Mouse (Mus musculus): ENCODE measurements around the gene Fbln1.
A peak's percentile ranks its signal among the peaks of the same experiment; 100 is the strongest.
"Not testable (repeated sequence)": the region's sequence is repeated elsewhere in the genome, so short reads cannot be mapped to it uniquely, and the experiment has no call there.

Gene Fbln1

DNA sequence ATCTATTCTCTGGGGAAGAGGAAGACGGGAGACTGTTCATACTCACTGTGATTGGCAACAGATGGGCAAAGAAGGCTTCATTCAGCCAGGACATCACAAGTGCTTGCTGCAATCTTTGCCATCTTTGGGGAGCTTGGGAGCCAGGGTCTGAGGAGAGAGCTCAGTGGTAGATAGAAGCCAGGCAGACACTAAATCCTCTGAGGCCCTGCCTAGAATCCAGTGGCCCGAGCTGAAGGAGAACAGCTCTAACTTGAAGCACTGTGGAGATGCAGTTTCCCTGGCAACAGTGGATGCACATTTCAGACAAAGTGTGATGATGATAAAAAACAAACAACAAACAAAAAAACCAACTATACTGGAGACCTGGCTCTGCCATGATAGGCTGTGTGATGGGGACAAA, 90.2 kb downstream of the Fbln1 start:
- DNase-seq (ENCODE audit: low spot score), result peak; percentile 38

DNA sequence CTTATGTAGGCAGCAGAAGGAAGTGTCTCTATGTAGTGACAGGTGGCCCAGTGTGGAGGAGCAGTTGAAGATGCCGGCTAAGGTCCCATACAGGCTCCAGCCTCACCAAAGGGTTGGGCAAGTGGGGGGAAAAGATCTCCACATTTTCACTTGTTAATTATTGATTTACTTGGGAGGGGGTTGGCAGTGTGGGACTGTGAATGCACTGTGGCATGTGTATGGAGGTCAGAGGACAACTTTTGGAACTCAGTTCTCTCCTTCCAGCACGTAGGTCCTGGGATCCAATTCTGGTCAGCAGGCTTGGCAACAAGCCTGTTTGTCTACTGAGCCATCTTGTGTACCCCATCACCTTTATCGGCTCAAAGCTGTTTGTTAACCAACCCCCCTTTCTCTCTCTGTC, 90.8 kb downstream of the Fbln1 start:
- DNase-seq (ENCODE audit: low spot score), result no peak

DNA sequence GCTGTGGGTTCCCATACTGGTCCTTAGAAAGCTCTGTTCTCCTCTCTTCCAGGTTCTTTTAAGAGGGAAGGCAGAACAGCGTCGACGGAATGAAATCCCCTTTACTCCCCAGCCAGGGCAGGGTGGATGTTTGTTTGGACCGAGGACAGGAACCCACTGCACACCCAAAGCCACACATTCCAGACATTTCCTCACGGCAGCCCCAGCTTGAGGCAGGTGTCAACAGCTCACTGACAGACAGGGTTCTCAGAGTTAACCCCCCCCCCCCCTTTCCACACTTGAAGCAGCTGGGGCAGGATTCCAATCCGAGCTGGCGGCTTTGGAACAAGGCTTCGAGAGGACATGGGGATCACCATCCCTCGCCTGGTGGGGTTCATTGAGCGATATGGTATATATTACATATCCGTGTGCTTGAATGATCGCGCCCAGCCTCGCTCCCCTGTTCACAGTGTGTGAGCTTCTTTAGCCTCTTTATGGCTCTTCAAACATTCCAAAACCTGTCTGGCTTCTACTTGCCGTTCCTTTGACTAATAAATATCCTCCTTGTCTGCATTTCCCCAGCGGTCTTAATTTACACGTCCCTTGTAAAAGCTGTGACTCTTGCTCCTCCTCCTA, 92.5 kb downstream of the Fbln1 start:
- DNase-seq (ENCODE audit: low spot score), result no peak

DNA sequence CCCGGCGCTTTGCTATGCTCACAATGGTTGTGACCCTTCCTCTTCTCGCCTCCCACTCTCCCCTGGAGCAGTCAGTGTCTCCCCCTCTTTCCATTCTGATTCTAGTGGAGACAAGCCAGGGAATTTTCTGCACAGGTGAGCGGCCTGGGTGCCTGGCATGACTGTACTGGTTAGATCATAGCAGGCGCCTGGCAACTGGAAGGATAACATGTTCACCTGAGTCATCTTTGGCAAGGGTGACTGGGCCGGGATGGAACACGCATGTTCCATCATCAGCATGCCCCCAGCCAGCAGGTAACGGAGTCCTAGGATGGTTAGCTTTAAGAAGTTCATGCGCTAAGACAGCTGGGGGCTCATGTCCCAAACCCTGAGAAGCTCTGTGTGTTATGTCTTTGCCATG, 93.2 kb downstream of the Fbln1 start:
- no peak for DNase-seq (ENCODE audit: low spot score)

DNA sequence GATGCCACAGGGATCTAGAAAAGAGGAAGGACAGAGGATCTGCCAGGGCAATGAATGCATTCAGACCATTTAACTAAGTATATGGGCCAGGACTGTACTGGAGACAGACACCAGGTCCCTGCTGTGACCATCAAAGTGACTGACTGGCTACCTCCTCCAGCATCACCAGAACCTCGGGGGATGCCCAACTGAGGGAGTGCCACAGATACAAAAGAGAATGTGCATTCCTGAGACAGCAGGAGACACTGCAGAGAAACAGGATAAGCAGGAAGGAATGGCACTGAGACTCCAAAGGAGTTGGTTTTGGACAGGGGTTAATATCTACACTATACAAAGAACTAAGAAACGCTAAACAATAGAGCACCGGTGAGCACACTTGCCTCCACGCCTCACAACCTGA, 97.5 kb downstream of the Fbln1 start:
- no peak for DNase-seq (ENCODE audit: low spot score)

DNA sequence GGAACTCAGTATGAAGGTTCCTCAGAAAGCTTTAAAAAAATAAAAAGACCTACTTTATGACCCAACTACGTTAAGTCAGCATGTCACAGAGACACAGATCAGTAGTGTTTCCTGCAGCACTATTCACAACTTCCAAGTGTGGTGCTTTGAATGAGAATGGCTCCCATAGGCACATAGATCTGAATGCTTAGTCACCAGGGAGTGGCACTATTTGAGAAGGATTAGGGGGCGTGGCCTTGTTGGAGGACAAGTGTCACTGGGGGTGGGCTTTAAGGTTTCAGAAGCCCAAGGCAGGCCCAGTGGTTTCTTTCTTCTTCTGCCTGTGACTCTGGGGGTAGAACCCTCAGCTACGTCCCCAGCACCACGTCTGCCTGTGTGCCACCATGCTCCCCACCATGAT, 98.2 kb downstream of the Fbln1 start:
- no peak for DNase-seq (ENCODE audit: low spot score)

DNA sequence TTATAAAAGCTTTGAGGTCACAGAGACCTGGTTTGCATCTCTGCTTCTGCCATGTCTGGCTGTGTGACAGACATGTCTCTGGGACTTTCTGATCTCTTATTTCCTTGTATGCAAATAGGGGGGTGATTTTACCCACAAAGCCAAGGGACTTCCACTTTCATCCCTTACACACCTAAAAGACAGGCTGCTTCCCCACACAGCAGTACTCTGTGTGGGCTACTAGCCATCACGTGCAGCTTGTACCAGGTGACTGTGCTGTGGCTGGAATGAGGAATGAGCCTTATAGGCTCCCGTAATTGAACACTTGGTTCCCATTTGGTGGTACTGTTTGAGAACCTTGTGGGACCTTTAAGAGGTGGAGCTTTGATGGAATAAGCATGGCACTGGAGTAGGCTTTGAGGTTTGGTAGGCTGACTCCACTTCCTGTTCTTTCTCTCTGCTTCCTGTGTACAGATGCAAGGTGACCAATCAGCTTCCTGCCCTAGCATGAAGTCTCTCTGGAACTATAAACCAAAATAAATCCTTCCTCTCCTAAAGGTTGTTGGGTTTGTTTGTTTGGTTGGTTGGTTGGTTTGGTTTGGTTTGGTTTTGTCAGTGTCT, 101.4 kb downstream of the Fbln1 start:
- no peak for DNase-seq (ENCODE audit: low spot score)

DNA sequence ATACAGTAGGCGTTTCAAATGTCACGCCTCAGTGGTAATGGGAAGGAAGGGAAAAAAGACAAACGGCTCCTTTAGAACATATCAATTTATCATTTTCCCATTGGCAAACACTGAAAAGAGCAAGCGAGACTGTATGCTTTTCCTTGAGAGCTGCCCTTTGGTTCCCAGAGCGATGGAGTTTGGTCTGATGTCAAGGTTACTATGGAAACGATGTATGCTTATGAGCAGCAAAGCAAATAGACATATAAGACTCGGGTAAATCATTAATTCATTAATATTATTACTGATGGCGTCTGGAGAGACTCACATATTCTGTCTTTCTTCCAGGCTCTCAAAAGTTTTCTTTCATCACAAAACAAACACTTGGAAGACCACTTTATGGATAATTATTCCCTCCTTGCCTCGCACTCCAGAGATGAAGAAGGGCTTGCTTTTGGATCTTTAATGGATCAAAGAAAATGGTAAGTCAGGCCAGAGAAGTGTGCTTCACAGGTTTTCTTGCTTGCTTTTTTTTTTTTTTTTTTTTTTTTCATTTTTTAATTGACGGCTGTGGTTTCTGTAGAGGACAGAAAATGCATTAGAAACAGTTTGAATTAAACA, 105.4 kb downstream of the Fbln1 start:
- no peak for DNase-seq (ENCODE audit: low spot score)

DNA sequence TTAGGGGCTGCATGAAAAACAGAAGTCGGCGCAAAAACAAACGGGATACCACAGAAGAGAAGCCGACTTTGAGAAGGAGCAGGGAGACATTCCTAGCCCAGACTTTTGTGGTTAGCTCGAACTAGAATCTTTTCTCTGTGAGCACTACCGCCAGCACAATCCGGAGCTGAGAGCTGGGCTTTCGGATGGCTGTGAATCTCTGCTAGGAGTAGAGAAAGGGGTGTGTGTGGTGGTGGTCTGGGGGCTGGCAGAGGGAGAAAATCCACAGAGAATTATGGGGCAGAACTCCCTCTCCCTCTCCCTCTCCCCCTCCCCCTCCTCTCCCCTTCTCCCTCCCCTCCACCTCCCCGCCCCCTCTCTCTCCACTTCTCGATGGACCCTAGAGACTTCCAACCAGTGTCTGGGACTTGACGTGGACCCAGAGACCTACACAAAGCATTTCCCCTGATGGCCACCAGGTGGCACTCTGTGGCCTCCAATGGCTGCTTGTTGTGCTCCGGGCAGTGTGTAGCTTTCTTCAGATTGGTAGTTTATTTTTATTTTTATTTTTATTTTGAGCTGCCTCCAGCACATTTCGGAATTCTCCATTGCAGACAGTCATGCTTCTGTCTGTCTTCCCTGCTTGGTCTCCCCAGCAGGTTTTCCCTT, 109.8 kb downstream of the Fbln1 start:
- peak; percentile 81 for DNase-seq (ENCODE audit: low spot score)

DNA sequence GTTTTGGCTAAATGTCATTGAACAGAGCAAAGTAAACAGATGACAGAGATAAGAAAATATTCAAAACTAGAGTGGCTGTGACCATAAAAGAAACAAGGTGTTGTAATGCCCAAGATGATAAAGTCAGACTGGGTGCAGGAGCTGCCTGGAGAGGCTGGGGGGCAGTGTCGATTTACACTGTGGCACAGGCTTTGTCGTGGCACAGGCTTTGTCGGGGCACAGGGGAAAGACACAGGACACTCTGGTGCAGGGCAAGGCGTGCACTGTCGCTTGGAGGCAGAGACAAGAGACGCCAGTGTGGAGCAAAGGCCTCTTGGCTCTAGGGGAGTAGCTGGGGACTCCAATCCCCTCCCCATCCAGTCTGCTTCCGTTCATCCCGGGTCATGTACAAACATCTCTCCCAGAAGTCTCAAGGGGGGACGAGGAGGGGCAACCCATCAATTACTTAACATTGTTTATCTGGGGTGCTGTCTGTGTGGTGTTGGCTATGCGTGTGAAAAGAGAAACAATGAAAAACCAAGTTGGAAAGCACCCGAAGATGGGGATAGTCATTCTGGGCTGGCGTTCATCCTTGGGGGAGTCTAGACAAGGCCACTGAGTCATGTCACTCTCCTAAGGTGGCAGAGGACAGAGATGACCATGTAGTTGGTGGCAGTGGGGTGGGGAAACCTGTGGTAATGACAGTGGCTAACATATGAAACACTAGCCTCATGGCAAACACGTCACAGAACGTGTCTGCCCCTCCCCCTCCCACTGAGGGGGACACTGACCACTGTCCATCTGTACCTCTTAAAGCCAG, 110.8 kb downstream of the Fbln1 start:
- peak; percentile 38 for DNase-seq (ENCODE audit: low spot score)

DNA sequence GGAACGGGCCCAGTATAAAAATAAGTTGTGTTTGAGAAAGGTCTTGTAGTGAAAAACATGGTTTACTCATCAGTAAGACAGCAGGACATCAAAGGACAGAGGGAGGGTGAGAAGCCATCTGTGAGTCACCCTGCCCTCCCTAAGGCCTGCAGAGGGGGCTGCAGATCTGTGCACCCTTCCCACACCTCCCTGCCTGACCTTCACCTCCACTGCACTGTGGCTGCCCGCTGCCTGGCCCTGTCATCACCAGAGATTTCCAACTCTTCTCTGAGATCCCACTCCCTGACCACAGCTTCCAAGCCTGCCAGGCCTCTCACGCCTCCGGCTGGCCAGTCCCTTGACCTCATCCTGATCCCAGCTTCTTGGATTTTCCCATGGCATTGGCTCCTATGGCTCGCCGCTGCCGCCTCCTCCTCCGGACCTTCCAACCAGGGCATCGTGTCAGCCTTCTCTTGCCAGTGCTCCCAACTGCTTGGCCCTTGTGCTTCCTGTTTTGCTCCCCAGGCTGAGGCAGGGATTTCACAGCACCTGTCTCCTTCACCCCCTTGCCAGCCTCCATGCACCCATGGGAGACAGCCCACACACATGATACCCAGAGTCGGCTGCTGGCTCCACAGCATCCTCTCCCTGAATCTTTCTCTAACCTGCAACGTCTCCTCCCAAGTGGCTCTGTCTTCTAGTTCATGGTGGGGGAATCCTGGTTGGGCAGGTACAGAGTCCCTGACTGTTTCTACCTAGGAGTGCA, 114.3 kb downstream of the Fbln1 start:
- no peak for DNase-seq (ENCODE audit: low spot score)

DNA sequence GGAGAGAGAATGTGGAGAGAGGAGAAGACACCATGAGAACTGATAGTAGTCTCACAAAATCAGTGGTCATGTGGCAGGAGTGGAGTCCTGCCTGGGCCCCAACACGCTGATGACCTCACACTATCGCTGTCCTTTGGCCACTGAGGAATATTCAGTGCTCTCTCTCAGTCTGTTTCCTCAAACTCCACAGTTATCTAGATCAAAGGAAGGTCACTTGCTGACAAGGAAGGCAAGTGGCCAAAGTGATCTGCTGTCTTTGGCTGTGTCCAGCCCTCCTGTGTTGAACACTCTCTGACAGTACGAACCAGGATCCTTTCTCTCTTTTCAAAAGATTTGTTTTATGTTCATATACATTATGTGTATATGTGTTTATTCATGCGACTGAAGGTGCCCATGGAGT, 117.5 kb downstream of the Fbln1 start:
- DNase-seq (ENCODE audit: low spot score), result no peak

DNA sequence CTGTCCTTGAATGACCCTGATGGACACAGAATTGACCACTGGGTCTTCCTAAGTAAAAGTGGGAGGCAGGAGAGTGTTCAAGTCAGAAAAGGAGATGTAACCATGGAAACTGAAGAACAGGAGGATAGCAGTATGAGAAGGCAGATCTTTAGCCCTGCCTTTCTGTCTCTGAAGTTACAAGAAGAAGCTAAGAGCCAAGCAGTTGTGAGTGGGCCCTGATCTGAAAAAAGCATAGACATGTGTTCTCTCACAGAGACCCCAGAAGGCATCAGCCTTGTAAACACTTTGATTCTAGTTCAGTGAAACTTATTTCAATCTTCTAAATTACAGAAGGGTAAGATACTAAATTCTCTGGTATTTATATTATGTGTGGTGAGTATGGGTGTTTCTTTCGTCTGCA, 118.7 kb downstream of the Fbln1 start:
- no peak for DNase-seq (ENCODE audit: low spot score)

DNA sequence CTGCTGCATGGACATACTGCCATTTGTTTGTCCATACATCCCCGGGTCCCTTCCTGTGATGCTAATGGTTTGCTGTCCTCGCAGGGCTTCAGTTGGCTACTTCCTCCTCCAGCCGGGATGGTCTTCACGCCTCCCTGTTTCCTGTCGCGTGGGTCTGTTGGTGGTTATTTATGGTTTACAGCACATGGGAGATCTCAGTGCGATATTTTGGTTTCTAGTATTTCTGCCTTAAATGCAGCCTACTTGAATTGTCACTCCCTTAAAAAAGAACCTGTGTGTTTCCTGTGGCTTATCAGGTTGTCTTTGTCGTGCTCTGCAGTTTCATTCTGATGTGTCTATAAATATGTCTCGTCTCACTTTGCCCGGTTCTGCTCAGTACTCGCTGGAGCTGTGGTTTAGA, 122.1 kb downstream of the Fbln1 start:
- DNase-seq (ENCODE audit: low spot score), result no peak

DNA sequence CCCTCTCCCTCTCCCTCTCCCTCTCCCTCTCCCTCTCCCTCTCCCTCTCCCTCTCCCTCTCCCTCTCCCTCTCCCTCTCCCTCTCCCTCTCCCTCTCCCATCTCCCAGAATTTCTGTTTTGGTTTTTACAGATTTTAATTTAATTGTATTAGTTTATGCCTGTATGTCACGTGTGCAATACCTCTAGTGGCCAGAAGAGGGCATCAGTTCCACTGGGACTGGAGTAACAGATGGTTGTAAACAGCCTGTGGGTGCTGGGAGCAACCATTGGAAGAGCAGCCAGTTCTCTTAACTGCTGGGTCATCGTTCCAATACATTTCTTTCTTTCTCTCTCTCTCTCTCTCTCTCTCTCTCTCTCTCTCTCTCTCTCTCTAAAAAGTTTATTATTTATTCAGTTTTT, 122.7 kb downstream of the Fbln1 start:
- not testable (repeated sequence) for DNase-seq (ENCODE audit: low spot score)

DNA sequence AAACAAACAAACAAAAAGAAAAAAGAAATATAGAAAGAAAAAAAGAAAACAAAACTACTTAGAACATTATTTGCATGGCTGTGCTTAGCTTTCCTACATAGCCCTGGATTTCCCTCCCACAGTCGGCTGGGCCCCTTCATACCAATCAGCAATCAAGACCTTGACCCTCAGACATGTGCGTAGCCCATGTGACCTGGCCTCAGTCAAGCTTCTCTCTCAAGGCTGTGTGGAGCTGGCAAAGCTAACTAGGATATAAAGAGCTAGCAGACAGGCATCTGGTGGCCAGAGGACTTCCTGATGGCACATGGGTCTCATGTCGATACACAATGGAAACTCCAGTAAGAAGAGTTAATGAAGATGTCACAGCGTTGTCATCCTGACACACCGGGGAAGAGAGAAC, 123.3 kb downstream of the Fbln1 start:
- DNase-seq (ENCODE audit: low spot score), result no peak

DNA sequence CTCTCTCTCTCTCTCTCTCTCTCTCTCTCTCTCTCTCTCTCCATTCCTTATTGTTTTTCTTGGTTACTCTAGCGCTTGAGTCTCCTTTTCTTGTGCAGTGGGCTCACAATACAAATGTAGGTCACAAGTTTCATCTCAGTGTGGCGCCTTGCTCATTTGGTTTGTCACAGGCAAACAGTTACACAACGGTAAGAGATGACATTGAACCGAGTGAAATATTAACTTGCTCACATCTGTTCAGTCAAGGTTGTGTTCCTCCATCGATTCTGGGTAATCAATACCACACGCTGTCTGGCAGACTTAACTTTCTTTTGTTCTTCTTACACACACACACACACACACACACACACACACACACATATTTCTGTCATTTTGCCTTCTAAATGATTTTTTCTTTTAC, 124.3 kb downstream of the Fbln1 start:
- DNase-seq (ENCODE audit: low spot score), result no peak

DNA sequence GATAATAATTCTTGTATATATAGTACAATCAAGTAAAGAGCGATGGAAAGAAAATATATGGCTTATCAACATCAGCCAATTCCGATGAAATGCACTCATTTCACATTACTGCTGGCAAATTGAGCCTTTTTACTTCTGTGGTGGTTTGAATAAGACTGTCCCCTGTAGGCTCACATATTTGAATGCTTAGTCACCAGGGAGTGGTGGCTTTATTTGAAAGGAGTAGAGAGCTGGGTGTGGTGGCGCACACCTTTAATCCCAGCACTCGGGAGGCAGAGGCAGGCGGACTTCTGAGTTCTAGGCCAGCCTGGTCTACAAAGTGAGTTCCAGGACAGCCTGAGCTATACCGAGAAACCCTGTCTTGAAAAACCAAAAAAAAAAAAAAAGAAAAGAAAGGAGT, 127.8 kb downstream of the Fbln1 start:
- not testable (repeated sequence) for DNase-seq (ENCODE audit: low spot score)

DNA sequence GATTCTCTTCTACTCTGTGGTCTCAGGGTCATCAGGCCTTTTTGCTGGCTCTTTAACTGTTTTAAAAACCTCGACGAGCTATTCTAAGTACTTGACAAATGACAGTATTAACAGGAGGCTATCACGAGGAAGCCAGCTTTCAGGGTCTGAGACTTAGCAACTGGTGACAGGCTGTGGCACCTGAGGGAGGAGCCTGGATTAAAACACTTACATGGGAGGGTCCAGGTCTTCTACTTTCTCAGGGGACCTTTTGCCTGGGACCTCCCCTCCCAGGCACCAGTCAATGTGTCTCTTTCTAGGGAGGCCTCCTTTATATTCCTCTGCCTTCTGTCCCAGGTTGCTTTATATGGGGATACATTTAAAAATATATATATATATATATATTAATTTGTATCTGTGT, 128.5 kb downstream of the Fbln1 start:
- DNase-seq (ENCODE audit: low spot score), result no peak

DNA sequence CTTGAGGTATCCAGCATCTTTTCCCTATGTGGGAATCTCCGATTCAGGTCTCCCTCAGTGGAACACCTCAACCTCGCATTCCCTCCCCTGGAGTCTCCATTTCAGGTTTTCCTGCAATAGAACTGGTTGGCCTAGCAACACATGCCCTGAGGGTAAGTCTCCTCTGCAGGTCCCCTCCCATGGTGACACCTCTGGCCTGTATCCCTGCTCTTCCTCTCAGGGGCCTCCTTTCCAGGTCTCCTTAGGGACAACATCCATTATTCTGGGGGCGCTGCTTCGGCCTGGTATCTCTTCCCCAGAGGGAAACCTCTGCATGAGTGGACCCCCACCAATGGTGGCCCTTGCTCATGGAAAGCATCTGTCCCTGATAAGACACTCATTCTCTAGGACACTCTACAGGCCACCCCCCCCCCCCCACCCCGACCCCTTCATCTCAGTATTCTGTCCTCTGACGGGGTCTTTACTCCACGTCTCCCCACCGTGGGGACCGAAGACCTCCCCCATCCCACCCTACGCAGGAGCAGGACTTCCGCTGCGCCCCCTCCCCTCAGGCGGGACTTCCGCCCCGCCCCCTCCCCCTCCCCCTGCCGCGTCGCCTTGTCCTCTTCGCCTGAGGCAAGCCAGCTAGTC, 130.0 kb downstream of the Fbln1 start, which contains the start of gene Atxn10:
Gene Atxn10, plus strand, starts transcription at position 575 of the 630 bp plus-strand sequence.
- DNase-seq (ENCODE audit: low spot score), result peak; percentile 56
